Mouse (Mus musculus) erythroblast, embryonic 14.5 days (primary cell): ENCODE data around the gene Mfng.

Experiments used
- GATA1 ChIP-seq: IDR thresholded peaks from 2 replicates; pipeline ENCODE4 v1.6.1; 2012; ENCODE audit warnings: low read length, inconsistent platforms, mixed read lengths
- TAL1 ChIP-seq: IDR thresholded peaks from 3 replicates; pipeline ENCODE4 v1.6.1; 2012; ENCODE audit warnings: low read length, inconsistent platforms, mixed read lengths

DNA sequence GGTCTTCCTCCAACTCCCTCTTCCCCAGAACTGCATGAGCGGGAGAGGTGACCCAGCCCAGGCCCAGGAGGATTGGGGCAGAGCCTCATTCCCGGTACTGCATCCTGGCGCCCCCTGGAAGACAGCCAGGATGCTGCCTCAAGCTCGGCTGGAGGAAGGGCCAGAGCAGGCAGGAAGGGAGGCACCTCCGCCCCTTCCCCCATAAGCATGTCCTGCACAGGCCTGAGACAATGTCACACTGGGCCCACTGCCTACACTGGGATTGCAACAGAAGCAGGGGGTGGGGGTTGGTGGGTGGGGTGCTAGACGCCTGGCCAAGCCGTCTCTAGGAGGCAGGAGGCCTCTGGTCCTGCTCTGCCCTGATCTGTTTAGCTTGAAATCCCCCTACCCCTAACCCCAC is 12.7 kb upstream of the Mfng start:
- no peak for TF ChIP-seq GATA1
- no peak for TF ChIP-seq TAL1
